Mouse (Mus musculus): ENCODE measurements at regions not wholly inside any gene's neighbourhood (a gene's known extent, or its start where the extent isn't known, plus 50 kb on each side); places are given as distances from the start of the nearest gene placed in this dataset.

DNA sequence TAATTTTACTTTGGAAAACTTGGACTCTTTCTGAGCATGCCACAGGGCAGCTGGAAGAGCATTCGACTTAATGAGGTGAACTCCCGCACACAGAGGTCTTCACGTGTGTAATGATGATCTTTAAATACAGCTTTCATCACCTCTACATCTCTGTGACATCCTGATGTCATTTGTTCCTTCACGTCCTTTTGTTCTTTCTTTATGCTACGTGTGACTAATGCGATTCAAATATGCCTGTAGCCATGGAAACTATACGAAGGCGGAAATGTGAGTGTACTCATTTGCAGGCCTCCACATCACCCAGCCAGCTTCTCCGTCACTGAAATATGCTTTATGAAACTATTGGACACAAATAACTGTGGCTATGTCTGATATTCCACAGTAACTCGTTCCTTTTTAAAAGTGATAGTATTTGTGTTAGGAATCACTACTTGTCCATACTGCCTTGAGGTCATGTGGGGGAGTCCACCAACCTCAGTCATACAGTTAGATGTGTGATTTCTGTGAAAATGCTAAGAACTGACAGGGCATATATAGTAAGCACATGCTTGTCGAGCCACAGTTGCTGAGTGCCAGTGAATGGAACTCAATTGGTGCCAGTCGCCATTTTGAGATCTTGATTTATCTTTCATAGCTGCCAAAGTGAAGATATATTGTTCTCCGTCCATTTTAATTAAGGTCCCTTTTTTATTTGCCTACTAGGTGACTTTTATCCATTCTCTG is 145.9 kb downstream of the Plk2 start:
- peak; percentile 88 for ATAC-seq (ENCODE audit: low TSS enrichment)

DNA sequence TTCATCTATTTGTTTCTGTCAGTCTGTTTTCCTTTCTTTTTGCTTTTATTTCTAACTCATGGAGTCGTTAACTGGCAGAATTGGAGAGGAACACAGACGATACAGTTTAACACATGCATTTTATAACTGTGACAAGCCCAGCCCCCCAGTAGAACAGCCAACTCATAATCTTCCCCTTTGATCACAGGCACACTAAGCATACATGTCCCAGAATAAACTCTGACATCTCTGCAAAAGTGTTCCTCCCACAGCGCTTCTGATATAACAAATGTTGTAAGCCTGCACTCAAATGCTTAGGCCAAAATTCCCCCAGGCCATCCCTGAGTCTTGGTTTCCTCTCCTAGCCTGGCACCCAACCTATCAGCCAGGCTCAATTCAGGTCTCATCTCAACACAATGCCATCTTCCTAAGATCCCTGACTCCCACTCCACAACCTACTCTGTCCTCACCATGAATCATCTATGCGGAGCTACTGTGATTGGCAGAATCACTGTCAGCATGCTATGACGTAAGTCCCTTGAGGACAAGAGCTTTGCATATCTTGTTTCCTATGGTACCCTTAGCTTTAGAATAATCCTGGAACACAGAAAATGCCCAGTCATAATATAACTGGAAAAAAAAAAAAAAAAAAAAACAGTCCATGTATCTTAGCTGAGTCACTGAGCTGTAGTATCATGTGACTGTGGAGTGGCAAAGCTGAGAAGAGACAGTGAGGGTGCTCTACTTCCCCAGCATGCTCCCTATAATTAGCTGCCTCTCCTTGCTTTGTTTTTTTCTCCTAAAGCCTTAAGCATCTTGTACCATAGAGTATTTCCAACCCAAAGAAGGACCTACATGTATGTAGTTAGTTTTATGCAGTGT is 146.7 kb downstream of the Plk2 start:
- ATAC-seq (ENCODE audit: low TSS enrichment), result peak; percentile 66

DNA sequence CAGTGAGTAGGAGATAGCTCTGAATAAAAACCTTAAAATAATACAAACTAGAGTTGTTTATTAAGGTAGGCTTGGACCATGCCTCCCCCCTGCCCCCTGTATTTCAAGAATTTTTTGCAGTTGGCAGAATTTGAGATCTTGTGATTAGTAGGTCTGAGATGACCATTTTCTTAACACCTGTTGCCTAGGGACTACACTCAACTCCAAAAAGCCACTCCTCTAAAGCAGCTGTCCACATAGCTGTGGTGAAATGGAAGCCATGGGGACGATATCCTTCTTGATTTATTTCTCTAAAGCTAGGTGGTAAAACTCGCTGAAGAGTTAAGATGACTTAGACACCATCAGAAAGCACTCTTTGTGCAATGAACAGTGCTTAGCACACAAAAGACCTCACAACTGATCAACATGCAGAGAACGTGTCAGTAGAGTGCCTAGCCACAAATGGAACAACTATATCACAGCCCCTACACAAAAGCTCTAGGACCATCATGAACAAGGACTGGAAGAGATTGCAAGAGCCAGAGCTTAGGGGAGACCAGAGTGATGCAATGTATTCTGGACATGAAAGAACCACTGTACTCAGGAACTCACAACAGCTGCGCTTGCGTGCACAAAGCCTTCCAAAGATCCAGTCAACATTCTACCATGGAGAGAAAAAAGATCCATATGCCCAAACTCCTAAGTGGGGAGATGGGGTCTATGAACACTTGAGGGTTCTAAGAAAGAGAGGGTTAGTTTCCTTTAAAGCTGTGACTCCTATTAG is 147.6 kb downstream of the Plk2 start:
- no peak for ATAC-seq (ENCODE audit: low TSS enrichment)

- no peak for ATAC-seq (ENCODE audit: low TSS enrichment)
Measured at GRCm38 (mm10) chr13:110545454-110545853, 150.6 kb downstream of the Plk2 start.

- no peak for ATAC-seq (ENCODE audit: low TSS enrichment)
Measured at GRCm38 (mm10) chr13:110555529-110556319, 160.9 kb downstream of the Plk2 start.

DNA sequence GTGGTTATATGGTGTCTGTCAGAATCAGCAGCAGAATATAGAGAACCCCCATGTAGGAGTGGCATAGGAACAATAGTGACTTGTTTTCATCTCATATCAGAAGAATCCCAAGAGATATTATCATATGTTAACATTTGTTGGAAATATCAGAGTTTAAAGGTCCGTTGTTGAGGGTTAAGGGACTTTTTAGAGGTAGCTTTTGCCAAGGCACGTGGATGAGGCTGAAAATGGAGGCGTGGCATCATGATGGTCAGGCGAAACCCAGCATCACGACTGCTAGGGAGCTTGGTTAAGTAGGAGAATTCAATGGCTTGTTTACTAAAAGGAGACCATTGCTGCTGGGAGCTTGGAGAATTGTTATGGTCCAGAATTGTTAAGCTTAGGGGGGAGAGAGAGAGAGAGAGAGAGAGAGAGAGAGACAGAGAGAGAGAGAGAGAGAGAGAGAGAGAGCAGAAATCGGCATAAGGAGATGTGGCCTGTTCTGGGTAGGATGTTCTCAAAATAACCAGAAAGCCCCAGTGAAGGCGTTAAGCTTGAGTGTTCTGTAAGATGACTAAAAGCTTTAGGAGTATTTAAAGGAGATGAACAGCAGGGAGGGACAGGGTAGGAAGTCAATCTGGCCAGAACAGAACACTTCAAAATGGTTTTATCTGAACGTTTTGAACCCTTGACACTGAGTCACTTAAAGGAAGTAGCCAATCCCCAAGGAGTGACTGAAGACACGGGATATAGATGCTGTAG is 161.7 kb downstream of the Plk2 start:
- ATAC-seq (ENCODE audit: low TSS enrichment), result peak; percentile 73

DNA sequence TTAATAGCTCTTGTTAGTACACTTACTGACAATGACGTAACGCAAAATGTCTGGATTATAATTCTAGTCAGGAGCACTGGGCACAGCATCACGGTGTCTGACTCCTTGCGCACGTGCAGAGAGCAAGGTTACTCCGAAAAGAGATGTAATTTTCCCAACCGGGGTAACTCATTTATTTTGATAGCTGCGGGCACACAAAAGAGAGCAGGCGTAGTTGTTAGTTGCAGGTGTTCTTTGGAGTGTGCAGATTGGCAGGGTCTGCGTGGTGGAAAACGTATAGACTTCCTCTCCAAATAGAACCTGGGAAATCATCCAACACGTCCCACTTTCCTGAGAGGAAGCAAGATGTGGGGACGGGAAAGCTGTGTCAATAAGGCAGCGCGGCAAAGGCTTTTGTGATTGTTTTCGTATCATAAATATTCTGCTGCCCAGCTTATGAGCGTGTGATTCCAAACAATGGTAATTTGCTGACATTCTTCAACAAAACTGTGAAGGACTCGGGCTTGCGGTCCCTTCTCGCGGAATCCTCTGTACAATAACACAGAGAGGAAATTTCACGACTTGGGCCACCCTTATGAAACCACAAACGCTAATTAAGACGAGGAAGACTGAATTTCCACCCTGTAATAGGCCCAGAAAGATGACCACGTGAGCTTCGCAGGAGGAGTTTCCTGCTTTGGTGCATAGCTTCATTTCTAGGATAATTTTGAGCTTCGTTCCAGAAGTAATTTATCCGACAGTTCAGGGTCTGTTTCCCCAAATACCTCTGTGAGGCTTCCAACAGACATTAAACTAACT is 163.3 kb downstream of the Plk2 start:
- ATAC-seq (ENCODE audit: low TSS enrichment), result peak; percentile 35

DNA sequence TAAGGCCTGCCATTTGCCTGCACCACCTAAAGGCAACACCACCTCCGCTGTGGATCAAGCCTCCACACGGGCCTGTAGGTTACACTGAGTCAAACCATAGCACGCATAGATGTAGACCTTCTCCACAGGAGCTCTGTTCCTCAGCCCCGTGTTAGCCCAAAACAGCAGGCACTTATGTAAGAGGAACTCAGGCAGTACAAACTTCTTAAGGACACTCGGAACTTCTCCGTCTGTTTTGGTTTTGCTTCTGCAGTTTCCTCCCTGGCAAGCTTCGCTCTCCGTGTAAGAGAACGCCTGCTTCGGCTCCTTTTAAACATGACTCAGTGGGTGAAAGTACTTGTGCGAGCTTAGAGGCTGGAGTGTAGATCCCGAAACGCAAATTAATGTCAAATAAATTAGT is 165.7 kb downstream of the Plk2 start:
- peak; percentile 54 for ATAC-seq (ENCODE audit: low TSS enrichment)

- no peak for ATAC-seq (ENCODE audit: low TSS enrichment)
Measured at GRCm38 (mm10) chr13:110562499-110562898, 167.7 kb downstream of the Plk2 start.

DNA sequence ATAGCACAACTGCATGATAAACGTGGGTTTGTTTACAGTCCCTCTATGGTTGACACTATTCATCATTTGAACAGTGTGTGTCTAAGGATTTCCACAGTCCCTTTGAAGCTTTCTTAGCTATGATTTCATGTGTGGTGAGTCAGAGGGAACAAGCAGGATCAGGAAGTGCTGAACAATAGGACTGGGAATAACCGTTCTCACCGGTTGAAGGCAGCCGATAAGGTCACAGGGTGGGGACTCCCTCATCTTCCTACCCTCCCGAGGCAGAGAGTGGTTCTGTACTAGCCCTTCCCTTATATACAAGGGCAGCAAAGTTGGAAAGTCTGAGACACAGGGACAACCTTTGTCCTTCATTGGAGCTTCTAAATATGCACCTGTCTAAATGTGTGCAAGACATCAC is 168.1 kb downstream of the Plk2 start:
- no peak for ATAC-seq (ENCODE audit: low TSS enrichment)

- no peak for ATAC-seq (ENCODE audit: low TSS enrichment)
Measured at GRCm38 (mm10) chr13:110563967-110564366, 169.1 kb downstream of the Plk2 start.

GRCm38 (mm10) chr13:110568482-110569179 is 173.8 kb downstream of the Plk2 start:
- no peak for ATAC-seq (ENCODE audit: low TSS enrichment)

- no peak for ATAC-seq (ENCODE audit: low TSS enrichment)
Measured at GRCm38 (mm10) chr13:110569180-110569512, 174.3 kb downstream of the Plk2 start.

DNA sequence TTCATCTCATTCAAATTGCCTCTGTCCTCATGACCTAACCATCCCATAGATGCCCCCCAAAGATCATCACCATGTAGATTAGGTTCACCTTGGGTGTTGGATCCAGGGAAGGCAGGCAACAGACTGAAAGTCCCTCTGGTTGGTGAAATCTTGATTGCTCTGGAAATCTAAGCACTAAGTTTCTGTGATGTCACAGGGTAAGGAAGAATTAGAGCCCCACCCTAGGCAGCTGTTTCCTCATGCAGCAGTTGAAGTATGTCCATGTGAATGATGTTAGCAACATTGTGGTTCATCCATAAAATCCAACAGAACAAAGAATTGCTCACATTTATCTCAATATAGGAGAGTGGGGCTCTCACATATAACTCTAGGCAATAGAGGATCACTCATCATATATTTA is 175.5 kb downstream of the Plk2 start:
- no peak for ATAC-seq (ENCODE audit: low TSS enrichment)

DNA sequence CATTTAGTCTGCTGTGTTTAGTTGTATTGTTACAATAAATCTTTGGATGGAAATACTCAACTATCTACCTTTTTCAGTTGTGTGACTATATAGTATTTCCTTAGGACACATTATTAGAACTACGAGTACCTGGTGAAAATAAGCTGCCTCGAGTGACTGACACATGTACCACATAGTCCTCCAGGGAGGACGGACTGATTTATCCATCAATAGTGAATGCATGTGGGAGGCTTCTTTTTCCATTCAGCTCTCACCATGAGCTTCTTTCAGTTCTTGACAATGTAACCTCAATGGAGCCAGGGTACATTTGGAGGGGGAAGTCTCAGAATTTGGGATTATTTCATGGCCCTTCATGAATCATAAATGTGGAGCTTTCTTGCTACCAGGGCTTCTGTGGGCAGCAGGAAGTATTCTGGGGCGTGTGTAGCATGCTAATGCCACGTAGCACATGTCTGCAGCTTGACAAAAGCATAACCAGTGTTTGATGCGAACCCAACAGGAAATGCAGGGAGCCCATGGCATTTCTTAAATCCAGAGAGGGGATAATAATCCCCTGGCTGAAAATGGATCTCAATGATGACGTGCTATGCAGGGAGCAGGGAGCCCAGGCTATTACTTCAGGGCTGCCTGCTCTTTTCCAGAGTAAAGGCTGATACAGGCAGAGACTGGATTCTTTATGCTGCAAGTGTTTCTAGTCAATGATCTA is 178.7 kb downstream of the Plk2 start:
- ATAC-seq (ENCODE audit: low TSS enrichment), result 0 out of 2 replicates have a peak, but pooled peaks have one; percentile 7

- ATAC-seq (ENCODE audit: low TSS enrichment), result peak; percentile 48; the same call in 1 of the 2 replicates
Measured at GRCm38 (mm10) chr13:110574764-110575471, 180.1 kb downstream of the Plk2 start.

GRCm38 (mm10) chr13:110578159-110578558 is 183.3 kb downstream of the Plk2 start:
- no peak for ATAC-seq (ENCODE audit: low TSS enrichment)

DNA sequence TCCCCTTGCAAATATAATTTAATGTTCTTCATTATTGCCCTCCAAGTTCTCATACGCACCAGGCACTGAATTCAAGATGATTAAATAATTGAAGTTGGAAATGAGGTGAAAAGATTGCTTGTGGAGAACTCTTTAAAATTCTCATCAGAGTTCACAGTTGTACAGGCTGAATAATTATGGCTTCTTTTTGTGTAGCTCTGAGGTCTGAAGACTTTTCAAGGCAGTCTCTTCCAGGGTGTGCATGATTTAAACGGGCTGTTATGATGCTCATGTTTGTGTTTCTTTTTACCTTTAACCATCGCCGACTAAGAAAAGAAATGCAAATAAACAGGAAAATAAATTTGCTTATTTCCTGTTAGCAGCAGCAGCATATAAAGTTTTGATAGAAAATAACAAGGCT is 185.3 kb downstream of the Plk2 start:
- no peak for ATAC-seq (ENCODE audit: low TSS enrichment)
